Mouse (Mus musculus) layer of hippocampus, adult 18-20 months (tissue): ENCODE data around the gene Syce1l. TPM values are rescaled to one million over a fixed set of nuclear protein-coding genes. Genes with fewer than 3 reads are reported as not detected.

Experiments used
- DNase-seq, 2 experiments: peaks; one replicate each; pipeline ENCODE4 v3.0.0; 2022; ENCODE audit warnings: low spot score in 2 of 2
- total RNA-seq, 2 experiments: library from RNA; stranded (reverse); gene quantifications; 2 replicates each; pipeline ENCODE4 v1.2.3; 2021

Syce1l gene
- total RNA-seq, 2 experiments from 2014 or later = 0.61 TPM; not detected in 1

DNA sequence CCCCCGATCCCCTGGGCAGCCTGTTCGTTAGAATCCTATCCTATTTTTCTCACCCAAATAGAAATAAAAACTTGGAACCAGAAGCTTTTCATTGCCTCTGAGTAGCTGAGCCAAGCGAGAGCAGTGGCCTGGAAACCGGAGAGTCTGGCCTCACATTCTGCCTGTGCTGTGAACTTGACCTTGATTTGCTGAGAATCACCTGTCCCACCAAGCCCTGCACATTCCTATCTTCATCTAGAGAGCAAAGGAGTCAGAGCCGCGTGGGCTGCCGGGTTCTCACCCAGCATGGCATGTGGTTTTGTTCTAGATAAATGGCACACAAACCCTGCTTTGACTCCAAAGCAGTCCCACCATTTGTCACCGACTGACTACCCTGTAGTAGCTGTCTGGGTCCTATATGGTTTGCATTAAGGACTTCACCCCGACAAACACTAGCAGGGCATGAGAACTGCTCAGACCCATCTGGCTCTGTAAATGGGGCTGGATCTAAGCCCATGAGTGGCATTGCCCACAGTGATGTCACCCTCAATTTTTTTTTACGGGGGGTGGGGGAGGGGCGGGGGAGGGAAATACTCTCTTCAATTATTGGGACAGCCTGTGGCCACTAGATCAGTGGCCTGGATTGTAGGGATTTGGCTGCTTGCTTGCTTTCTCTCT, 29.7 kb downstream of the Syce1l start:
- peak in 1 of 2 experiments; percentile 7 for DNase-seq

- no peak for DNase-seq
Observed at GRCm38 (mm10) chr8:113673300-113673699, 30.3 kb downstream of the Syce1l start.

- no peak for DNase-seq
Observed at GRCm38 (mm10) chr8:113674611-113675010, 31.6 kb downstream of the Syce1l start.

DNA sequence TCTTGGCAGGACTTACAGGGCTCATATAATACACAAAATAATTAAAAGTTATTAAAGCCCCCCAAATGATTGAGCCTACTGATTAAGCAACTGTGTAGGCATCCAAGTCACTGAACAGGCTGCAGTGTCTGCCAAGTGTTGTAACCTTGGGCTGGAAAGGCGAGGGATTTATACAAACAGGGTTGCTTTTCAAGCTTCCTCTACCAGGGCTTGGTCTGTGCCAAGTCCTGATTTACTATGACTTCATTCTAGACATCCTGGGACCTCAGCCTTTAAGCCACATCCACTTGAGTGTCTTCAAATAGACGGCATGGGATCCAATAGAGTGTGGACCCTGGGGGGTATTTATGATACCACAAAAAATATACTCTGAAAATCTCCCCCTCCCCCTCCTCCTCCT, 32.3 kb downstream of the Syce1l start:
- DNase-seq = no peak

DNA sequence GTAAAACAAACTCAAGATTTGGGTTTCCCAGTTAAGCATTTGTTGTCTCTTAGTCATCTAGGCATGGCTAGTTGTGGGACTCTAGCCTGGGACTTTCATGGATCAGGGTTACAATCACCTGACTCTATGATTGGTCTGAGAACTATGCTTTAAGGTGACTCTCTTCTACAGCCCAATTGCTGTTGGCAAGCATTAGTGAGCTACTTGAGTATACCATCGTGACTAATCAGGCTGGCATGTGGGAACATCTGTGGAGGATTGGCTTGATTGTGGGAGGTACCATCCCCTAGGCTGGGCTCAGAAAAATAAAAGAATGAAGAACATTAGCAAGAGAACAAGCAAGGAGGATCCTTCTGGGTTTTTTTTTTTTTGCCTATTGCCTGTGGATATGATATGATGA, 33.8 kb downstream of the Syce1l start:
- DNase-seq = no peak

- DNase-seq = no peak
Observed at GRCm38 (mm10) chr8:113679361-113679760, 36.3 kb downstream of the Syce1l start.

GRCm38 (mm10) chr8:113687889-113688542, 45.0 kb downstream of the Syce1l start:
- DNase-seq = no peak

- DNase-seq = no peak
Observed at GRCm38 (mm10) chr8:113688543-113688915, 45.5 kb downstream of the Syce1l start.

- no peak for DNase-seq
Observed at GRCm38 (mm10) chr8:113691622-113692343, 48.8 kb downstream of the Syce1l start.

DNA sequence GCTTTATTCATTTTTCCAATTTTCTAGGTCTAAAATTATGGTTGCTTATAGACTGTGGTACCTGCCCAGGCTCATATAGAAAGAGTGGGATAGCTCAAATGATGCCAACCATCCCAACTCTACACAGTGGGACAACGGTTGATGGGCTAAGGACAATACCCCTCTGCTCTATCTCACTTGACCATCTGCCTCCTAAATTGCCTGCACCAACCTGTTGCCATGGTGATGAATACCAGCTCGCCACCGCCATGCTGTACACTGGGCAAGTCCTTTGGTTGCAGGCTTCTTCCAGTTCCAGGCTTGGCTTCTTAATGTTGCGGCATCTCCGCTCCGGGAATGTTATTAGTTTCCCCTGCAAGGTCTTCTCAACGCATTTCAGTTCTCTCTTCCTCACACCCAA, 62.0 kb downstream of the Syce1l start:
- no peak for DNase-seq

Other genes starting within 250 kb of the Syce1l start
- gene Mon1b, start 7.6 kb upstream of the Syce1l start, total RNA-seq = 10 to 100 TPM; 25.7 to 26.9 TPM
- gene Adamts18, start 205.5 kb downstream of the Syce1l start, total RNA-seq = under 1 TPM; 0.43 to 0.82 TPM